Mouse (Mus musculus) frontal cortex, postnatal 14 days (tissue): ENCODE measurements around the gene Hivep3.
A peak's percentile ranks its signal among the peaks of the same experiment; 100 is the strongest.

Source experiments
- DNase-seq, 2 experiments: peaks; one replicate each; pipeline ENCODE4 v3.0.0; 2022; ENCODE audit warnings: low spot score in 2 of 2

Hivep3 gene

DNA sequence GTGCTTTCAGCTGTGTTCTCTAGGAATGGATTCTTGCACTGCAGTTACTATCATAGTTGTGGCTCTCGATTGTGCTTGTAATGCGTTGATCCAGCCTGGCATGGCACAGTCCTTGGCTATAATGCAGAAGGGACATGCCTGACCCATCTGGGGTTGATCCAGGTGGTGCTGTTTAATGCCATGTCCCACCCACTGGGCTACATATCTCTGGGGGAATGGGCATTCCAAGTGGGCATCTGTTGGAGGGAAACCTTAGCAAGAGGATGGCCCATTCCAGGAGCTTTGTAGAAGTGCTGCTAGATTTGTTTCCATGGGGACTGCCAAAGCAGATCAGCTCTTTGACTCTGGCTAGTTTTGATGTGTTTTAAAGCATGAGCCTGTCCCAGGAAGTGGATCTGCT lies 137.9 kb downstream of the Hivep3 start:
- DNase-seq: no peak

GRCm38 (mm10) chr4:119871861-119872582 lies 138.4 kb downstream of the Hivep3 start:
- DNase-seq: no peak

- DNase-seq: no peak
Measured at GRCm38 (mm10) chr4:119873935-119874334, 140.4 kb downstream of the Hivep3 start.

DNA sequence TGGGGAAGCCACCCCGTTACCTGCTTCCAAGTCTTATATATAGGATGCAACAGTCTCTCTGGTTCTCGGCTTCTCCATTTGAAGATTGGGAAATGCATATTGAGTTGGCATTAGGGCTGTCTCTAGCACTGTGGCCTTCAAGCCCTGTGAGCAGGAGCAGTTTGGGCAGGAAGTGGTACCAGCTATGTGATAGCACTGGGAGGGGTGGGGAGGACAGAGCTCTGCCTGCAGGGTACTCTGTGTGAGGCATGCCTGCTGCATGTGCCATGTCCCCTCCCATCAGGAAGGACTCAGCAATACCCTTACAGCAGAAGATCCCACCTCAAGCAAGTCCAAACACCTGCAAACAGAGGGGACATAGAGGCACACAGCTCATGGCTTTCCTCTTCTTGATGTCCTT lies 142.0 kb downstream of the Hivep3 start:
- DNase-seq: no peak

GRCm38 (mm10) chr4:119876535-119877160 lies 143.1 kb downstream of the Hivep3 start:
- no peak for DNase-seq

DNA sequence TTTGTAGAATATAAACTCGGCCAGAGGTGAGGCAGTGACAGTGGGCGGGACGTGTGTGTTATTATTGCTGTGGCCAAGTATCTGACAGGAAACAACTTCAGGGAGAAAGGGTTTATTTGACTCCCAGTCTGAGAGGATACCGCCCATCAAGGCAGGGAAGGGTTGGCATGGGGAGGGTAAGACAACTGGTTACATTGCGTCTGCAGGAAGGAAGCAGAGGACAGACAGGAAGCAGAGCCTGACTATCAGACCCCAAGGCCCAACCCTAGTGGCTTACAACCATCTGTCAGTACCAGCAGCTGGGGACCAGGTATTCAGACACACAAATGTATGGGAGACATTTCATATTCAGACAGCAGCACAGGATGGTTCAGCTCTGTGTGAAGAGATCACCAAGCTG lies 144.6 kb downstream of the Hivep3 start:
- no peak for DNase-seq

DNA sequence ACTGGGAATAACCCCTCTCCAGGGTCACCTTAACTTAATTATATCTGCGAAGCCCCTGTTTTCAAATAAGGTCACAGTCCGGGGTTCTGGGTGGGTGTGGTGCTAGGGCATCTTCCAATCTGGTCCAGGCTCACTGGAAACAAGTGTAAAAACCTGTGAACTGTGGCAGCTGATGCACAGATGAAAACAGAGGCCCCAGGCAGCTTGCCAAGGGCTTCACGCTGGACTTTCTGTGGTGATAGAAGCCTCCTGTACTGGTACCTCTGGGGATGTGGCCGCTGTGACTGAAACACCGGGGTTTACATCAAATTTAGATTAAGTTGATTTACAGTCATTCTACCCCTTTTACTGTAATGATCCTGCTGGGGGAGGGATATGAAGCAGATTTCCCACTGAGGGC lies 146.1 kb downstream of the Hivep3 start:
- DNase-seq: no peak

- no peak for DNase-seq
Measured at GRCm38 (mm10) chr4:119880270-119880669, 146.7 kb downstream of the Hivep3 start.

GRCm38 (mm10) chr4:119881292-119881691 lies 147.7 kb downstream of the Hivep3 start:
- DNase-seq: no peak

DNA sequence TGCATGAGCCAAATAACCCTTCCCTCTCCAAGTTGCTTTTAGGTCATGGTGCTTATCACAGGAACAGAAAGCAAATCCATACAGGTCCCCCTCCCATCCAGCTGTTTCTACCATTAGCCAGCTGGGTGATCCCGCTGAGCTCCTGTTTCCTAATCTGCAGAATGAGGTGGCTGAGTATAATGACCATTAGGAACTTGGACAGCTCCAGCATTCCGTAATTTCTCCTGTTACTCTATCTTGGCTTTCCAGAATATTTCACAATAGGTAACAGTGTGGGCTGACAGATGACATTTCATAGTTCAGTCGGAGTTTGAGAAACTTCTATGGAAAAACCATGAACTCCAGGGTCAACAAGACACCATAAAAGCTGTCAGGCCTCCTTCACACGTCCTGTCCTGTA lies 148.8 kb downstream of the Hivep3 start:
- DNase-seq: no peak

DNA sequence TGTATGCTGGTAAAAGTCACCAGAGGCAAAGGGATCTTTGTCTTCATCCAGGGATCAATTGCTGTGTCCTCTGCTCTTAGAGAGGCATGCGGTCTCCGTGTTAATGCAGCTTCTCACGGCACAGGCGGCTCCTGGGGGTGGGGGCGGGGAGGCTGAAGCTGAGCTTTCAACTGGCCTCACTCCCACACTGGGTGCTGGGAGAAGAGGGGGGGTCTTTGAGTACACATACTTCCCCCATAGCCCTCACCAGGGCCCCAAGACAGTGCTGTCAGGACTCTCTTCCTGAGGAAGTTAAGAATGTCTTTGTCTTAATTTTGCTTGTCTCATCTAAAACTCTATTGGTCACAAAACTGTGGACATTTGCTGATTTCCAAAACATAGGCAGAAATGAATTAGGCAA lies 149.2 kb downstream of the Hivep3 start:
- DNase-seq: no peak

DNA sequence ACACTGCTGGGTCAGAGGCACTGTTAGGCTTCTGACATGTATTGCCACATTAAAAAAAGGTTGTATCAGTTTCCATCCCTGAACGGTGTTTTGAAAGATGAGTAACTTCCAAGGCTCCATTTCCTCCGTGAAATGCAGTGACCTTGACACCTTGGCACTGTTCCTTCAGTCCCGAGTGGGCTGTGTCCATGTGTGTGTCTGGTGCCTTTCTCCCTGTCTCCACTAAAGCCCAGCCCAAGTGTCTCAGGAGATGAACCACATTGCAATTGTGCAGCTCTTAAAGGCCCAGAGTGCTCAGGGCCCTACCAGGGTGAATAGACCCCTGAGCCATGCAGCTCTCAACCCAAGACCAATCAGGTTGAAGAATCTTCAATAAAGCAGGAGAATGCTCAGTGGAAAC lies 153.0 kb downstream of the Hivep3 start:
- DNase-seq: no peak

- DNase-seq: no peak
Measured at GRCm38 (mm10) chr4:119887523-119888177, 154.1 kb downstream of the Hivep3 start.

GRCm38 (mm10) chr4:119889760-119890159 lies 156.2 kb downstream of the Hivep3 start:
- DNase-seq: no peak

DNA sequence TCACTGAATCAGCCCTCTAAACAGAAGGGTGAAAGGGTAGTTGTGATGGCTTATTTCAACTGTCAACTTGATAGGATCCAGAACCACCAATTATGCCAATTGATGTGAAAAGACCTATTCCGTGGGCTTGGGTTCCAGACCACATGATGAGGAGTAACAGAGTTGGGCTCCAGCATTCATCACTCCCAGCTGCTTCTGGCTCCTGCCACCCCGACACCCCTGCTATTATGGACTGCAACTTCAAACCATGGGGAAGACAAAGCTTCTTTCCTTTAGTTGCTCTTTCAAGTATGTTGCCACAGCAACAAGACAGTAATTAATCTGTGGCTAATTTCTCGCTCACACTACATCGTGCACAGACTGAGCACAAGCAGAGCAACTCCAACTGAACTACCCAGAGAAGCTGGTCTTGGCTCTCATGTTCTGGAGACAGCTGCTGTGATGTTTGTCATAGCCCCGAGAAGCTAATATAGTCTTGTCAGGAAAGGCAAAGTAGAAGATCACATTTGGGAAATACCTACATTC lies 159.7 kb downstream of the Hivep3 start:
- no peak for DNase-seq

DNA sequence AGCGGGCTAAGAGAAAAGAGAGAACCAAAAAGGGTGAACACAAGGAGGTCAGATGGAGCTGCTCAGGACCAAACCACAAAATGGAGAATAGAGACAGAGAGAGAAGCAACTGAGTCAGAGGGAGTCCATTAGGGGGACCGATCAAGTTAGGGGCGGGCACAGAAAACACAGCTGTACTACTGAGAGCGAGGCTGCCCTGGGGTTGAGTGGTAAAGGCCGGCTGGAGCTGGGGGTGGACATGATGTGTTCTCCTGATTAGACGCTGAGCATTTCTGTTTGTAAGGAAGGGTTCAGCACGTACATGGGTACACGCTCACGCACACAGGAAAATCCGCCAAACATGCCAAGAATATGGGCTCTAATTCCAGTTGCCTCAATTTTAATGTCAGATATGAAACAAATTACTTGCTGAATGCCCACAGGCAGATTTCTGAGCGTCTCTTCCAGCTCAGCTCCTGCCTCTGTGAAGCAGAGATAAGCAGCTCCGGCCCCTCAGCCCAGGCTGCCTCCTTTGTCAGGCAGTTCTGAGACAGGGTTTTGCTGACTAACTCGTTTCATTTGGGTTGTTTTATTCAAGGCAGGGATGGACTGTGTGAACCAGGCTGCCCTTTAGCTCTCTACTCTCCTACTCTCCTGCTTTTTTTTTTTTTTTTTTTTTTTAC lies 161.3 kb downstream of the Hivep3 start:
- DNase-seq: no peak

DNA sequence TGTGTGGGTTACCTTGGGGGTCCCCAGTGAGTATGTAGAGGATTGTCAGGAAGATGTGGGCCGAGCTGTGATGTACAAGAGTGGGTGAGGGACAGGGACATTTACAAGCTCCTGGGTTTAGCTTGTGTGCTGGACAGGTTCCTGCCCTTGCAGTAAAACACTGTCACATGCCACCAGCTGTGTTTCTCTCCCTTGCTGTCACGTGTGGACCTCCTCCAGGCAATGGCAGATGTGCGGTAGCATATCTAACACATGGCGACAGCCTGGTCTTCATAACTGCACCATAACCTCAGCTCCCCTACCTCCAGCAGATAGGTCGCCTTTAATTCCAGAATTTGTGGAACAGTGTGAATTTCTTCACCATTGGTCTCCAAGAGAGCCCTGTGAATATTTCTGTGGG lies 161.9 kb downstream of the Hivep3 start:
- DNase-seq: no peak

GRCm38 (mm10) chr4:119896572-119896971 lies 163.0 kb downstream of the Hivep3 start:
- no peak for DNase-seq

DNA sequence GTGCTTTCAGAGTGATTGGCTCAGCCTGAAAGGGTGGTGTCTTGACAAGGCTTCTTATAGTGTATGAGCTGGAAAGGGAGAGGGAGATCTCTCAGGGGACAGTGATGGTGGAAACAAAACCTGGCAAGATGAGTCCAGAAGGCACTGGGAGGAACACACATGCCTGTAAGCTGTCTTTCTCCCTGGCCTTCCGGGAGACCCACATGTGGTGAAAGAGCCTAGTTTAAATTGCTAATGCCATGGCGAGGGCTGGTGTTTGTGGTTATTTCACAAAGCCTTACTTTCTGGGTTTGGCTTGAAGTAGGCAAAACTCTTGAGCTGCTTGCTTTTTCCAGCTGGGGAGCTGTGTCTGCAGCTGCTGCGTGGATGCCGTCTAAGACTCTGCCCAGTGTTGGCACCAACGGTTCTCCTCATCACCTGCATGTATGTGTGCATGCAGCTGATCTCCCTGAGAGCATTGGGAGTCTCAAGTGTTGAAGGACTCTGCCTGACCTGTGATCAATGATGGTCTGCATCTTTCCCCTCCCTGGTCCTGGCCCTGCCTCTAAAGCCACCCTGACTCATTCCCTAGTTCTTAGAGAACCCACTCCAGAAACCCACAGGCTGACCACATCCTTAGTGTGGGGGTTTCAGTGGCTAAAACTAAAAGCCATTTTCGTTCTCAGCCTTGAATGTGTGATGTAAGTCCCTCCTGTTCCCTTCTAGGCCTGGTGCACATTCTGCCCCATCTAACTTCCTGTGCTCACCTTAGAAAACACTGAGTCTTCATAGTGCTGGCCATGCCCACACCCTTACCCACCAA lies 163.7 kb downstream of the Hivep3 start:
- no peak for DNase-seq

- peak; percentile 50 to 54 for DNase-seq
Measured at GRCm38 (mm10) chr4:119901556-119902491, 168.2 kb downstream of the Hivep3 start.
